In genomic region chr11:100571202-100571567, GRCm38 (mm10) we compare ENCODE assay signal across 8 mouse cellular contexts. TPM values are rescaled to one million over a fixed set of nuclear protein-coding genes. Genes with fewer than 3 reads are reported as not detected.
DNase-seq lines count a peak whose midpoint lies in the region; ATAC-seq and TF ChIP-seq lines count a peak whose summit lies in the region.

No protein-coding gene starts in this region.

- WGBS in forebrain, postnatal 0 days, result 7% methylated on average over 16 of the region's 16 CpGs
- 6% methylated on average over 16 of the region's 16 CpGs for WGBS in intestine, embryonic 16.5 days
- WGBS in midbrain, embryonic 10.5 days, result 9% methylated on average over 16 of the region's 16 CpGs

- no peaks in the 10 kb centered on the region for H3K36me3 ChIP-seq in forebrain, postnatal 0 days (ENCODE audit: insufficient read depth)
- no peaks in the 10 kb centered on the region for H3K36me3 ChIP-seq in intestine, embryonic 16.5 days (ENCODE audit: control insufficient read depth, insufficient read depth, low read length)
- H3K36me3 ChIP-seq in midbrain, embryonic 10.5 days, result no peaks in the 10 kb centered on the region; the same call in 1 of the 2 replicates

- H3K27ac ChIP-seq in forebrain, postnatal 0 days (ENCODE audit: low read depth, low read length), result no peak overlapping the region
- H3K27ac ChIP-seq in intestine, embryonic 16.5 days (ENCODE audit: low read length), result no peak overlapping the region
- H3K27ac ChIP-seq in midbrain, embryonic 10.5 days (replicated peaks), result no peak overlapping the region

- no peak for TF ChIP-seq CTCF in forebrain, postnatal 0 days (IDR thresholded peaks at IDR 0.05; ENCODE audit: low read depth)

- peak; percentile 56 for ATAC-seq in forebrain, postnatal 0 days
- ATAC-seq in intestine, embryonic 16.5 days, result no peak

- no peaks in the 10 kb centered on the region for H3K4me1 ChIP-seq in forebrain, postnatal 0 days (ENCODE audit: insufficient read depth)
- peaks cover 10% of the 10 kb centered on the region for H3K4me1 ChIP-seq in intestine, embryonic 16.5 days (ENCODE audit: control insufficient read depth, insufficient read depth, low read length)
- H3K4me1 ChIP-seq in midbrain, embryonic 10.5 days, result peaks cover 35% of the 10 kb centered on the region

- H3K27me3 ChIP-seq in forebrain, postnatal 0 days (ENCODE audit: insufficient read depth, low read length), result peaks cover 6% of the 10 kb centered on the region
- H3K27me3 ChIP-seq in intestine, embryonic 16.5 days (replicated peaks; ENCODE audit: control insufficient read depth, insufficient read depth, low read length), result no peaks in the 10 kb centered on the region; the same call in 1 of the 2 replicates
- H3K27me3 ChIP-seq in midbrain, embryonic 10.5 days (ENCODE audit: low read depth, poor library complexity, severe bottlenecking), result peaks cover 33% of the 10 kb centered on the region

- H3K9ac ChIP-seq in forebrain, postnatal 0 days, result peak overlapping the region; percentile 31; the same call in 1 of the 2 replicates
- peak overlapping the region; percentile 30; the same call in 1 of the 2 replicates for H3K9ac ChIP-seq in intestine, embryonic 16.5 days (ENCODE audit: low read depth, low read length)

- H3K9me3 ChIP-seq in forebrain, postnatal 0 days (ENCODE audit: low read length), result no peaks in the 10 kb centered on the region
- no peaks in the 10 kb centered on the region for H3K9me3 ChIP-seq in intestine, embryonic 16.5 days (ENCODE audit: control insufficient read depth, low read length)
- H3K9me3 ChIP-seq in midbrain, embryonic 10.5 days (replicated peaks), result no peaks in the 10 kb centered on the region

- peak overlapping the region; percentile 18 for H3K4me3 ChIP-seq in forebrain, postnatal 0 days (ENCODE audit: low read depth, low read length)
- H3K4me3 ChIP-seq in intestine, embryonic 16.5 days (ENCODE audit: low read length), result peak overlapping the region; percentile 9; the same call in 1 of the 2 replicates
- H3K4me3 ChIP-seq in midbrain, embryonic 10.5 days, result peak overlapping the region; percentile 43

- DNase-seq in layer of hippocampus, adult 11-12 months (ENCODE audit: low spot score), result peak; percentile 60
- no peak for DNase-seq in layer of hippocampus, postnatal 10 days (ENCODE audit: low spot score in 2 of 2)
- DNase-seq in cerebellum, adult 18-20 months, result peak; percentile 46 to 59
- peak; percentile 29 for DNase-seq in forebrain, postnatal 0 days
- DNase-seq in midbrain, embryonic 10.5 days (ENCODE audit: low spot score), result peak; percentile 36
- DNase-seq in urinary bladder, postnatal 25 days (ENCODE audit: low spot score), result no peak
- no peak for DNase-seq in urinary bladder, postnatal 14 days (ENCODE audit: low spot score)

- H3K4me2 ChIP-seq in forebrain, postnatal 0 days (ENCODE audit: low read depth), result peak overlapping the region; percentile 49
- peak overlapping the region; percentile 34 for H3K4me2 ChIP-seq in intestine, embryonic 16.5 days (ENCODE audit: low read depth, low read length)

RNA-seq across cellular contexts. Expression of gene Cnp, which starts 3.5 kb away (rescaled TPM):
- total RNA-seq in layer of hippocampus, postnatal 10 days (2021), result 10 to 100 TPM; 88.0 to 92.7 TPM
- 37.3 and 41.5 TPM in 2 replicates for total RNA-seq in forebrain, postnatal 0 days (2014; rRNA removed)
- polyA plus RNA-seq in forebrain, postnatal 0 days (2015; fragmentation: Nextera tagmentation; extraction: Ambion mirVana), result 44.8 and 56.2 TPM in 2 replicates
- 27.7 and 28.4 TPM in 2 replicates for polyA plus RNA-seq in intestine, embryonic 16.5 days (2015; fragmentation: Nextera tagmentation; extraction: Ambion mirVana)
- 17.7 and 22.6 TPM in 2 replicates for polyA plus RNA-seq in midbrain, embryonic 10.5 days (2016; fragmentation: Nextera tagmentation; extraction: Ambion mirVana)

RNA-seq across cellular contexts. Expression of gene Ttc25, which starts 25.8 kb away (rescaled TPM):
- total RNA-seq in layer of hippocampus, postnatal 10 days (2021), result 1 to 10 TPM; 1.0 to 1.6 TPM
- total RNA-seq in forebrain, postnatal 0 days (2014; rRNA removed), result 1.2 and 2.2 TPM in 2 replicates
- polyA plus RNA-seq in forebrain, postnatal 0 days (2015; fragmentation: Nextera tagmentation; extraction: Ambion mirVana), result 1.1 and 1.8 TPM in 2 replicates
- polyA plus RNA-seq in intestine, embryonic 16.5 days (2015; fragmentation: Nextera tagmentation; extraction: Ambion mirVana), result 0.24 and 0.45 TPM in 2 replicates
- polyA plus RNA-seq in midbrain, embryonic 10.5 days (2016; fragmentation: Nextera tagmentation; extraction: Ambion mirVana), result 1.9 and 2.3 TPM in 2 replicates

RNA-seq across cellular contexts. Expression of gene Acly, which starts 43.4 kb away (rescaled TPM):
- 100 to 1,000 TPM; 127 to 134 TPM for total RNA-seq in layer of hippocampus, postnatal 10 days (2021)
- total RNA-seq in forebrain, postnatal 0 days (2014; rRNA removed), result 199 and 203 TPM in 2 replicates
- 89.9 and 109 TPM in 2 replicates for polyA plus RNA-seq in forebrain, postnatal 0 days (2015; fragmentation: Nextera tagmentation; extraction: Ambion mirVana)
- polyA plus RNA-seq in intestine, embryonic 16.5 days (2015; fragmentation: Nextera tagmentation; extraction: Ambion mirVana), result 131 and 132 TPM in 2 replicates
- polyA plus RNA-seq in midbrain, embryonic 10.5 days (2016; fragmentation: Nextera tagmentation; extraction: Ambion mirVana), result 312 and 380 TPM in 2 replicates

RNA-seq across cellular contexts. Expression of gene Nkiras2, which starts 47.9 kb away (rescaled TPM):
- 10 to 100 TPM; 25.6 to 27.9 TPM for total RNA-seq in layer of hippocampus, postnatal 10 days (2021)
- total RNA-seq in forebrain, postnatal 0 days (2014; rRNA removed), result 83.0 and 100 TPM in 2 replicates
- polyA plus RNA-seq in forebrain, postnatal 0 days (2015; fragmentation: Nextera tagmentation; extraction: Ambion mirVana), result 81.1 and 81.4 TPM in 2 replicates
- polyA plus RNA-seq in intestine, embryonic 16.5 days (2015; fragmentation: Nextera tagmentation; extraction: Ambion mirVana), result 80.8 and 83.6 TPM in 2 replicates
- polyA plus RNA-seq in midbrain, embryonic 10.5 days (2016; fragmentation: Nextera tagmentation; extraction: Ambion mirVana), result 101 and 112 TPM in 2 replicates

RNA-seq across cellular contexts. Expression of gene Dnajc7, which starts 48.8 kb away (rescaled TPM):
- 100 to 1,000 TPM; 250 to 255 TPM for total RNA-seq in layer of hippocampus, postnatal 10 days (2021)
- 104 and 111 TPM in 2 replicates for total RNA-seq in forebrain, postnatal 0 days (2014; rRNA removed)
- 232 and 248 TPM in 2 replicates for polyA plus RNA-seq in forebrain, postnatal 0 days (2015; fragmentation: Nextera tagmentation; extraction: Ambion mirVana)
- 171 and 184 TPM in 2 replicates for polyA plus RNA-seq in intestine, embryonic 16.5 days (2015; fragmentation: Nextera tagmentation; extraction: Ambion mirVana)
- 268 and 304 TPM in 2 replicates for polyA plus RNA-seq in midbrain, embryonic 10.5 days (2016; fragmentation: Nextera tagmentation; extraction: Ambion mirVana)

Comparison
In these comparisons a context has a peak if more than half of its experiments do, and no peak if none do; other contexts are left out.
1. DNase-seq: peak in layer of hippocampus, adult 11-12 months (single experiment), cerebellum, adult 18-20 months (2 of 2), forebrain, postnatal 0 days (single experiment) and midbrain, embryonic 10.5 days (single experiment); none in layer of hippocampus, postnatal 10 days (0 of 2), urinary bladder, postnatal 25 days (single experiment) and urinary bladder, postnatal 14 days (single experiment).
2. Peak in every context shown above with its lines, with median percentiles within 50 percentile points of each other: H3K4me3 ChIP-seq.